Mouse (Mus musculus) C2C12 (cell line): ENCODE measurements around the gene Clcn7. TPM values are rescaled to one million over a fixed set of nuclear protein-coding genes. Genes with fewer than 3 reads are reported as not detected.

Experiments
- H3K27me3 ChIP-seq: one replicate; pipeline ENCODE4 v1.6.1; 2011; ENCODE audit not compliant: control insufficient read depth, insufficient read depth, insufficient read length
- H3K36me3 ChIP-seq: one replicate; pipeline ENCODE4 v1.6.1; 2011; ENCODE audit not compliant: control insufficient read depth, insufficient read depth
- H3K4me3 ChIP-seq: one replicate; pipeline ENCODE4 v1.5.1; 2011; ENCODE audit warnings: mild to moderate bottlenecking, control low read depth; ENCODE audit not compliant: poor library complexity, insufficient read depth, severe bottlenecking
- H3K79me2 ChIP-seq: one replicate; pipeline ENCODE4 v1.6.1; 2011; ENCODE audit not compliant: control insufficient read depth, insufficient read depth
- H3K79me3 ChIP-seq: one replicate; pipeline ENCODE4 v1.6.1; 2011; ENCODE audit warnings: low read depth, control low read depth
- H3ac ChIP-seq: one replicate; pipeline ENCODE3; 2011; ENCODE audit warnings: low read depth; ENCODE audit not compliant: control insufficient read depth, insufficient read length
- CEBPB ChIP-seq: IDR thresholded peaks from one replicate; pipeline ENCODE4 v1.6.1; 2011; ENCODE audit warnings: low read depth, mild to moderate bottlenecking, control low read depth, moderate library complexity
- CTCF ChIP-seq: IDR thresholded peaks from one replicate; pipeline ENCODE4 v1.5.1; 2011; ENCODE audit not compliant: control insufficient read depth, insufficient read depth, insufficient read length
- FOSL1 ChIP-seq: IDR thresholded peaks from one replicate; pipeline ENCODE4 v1.8.0; 2011; ENCODE audit warnings: mild to moderate bottlenecking, low read length; ENCODE audit not compliant: poor library complexity, insufficient read depth, severe bottlenecking
- MAX ChIP-seq: IDR thresholded peaks from one replicate; pipeline ENCODE4 v1.6.1; 2011; ENCODE audit warnings: mild to moderate bottlenecking, control low read depth
- MYOD1 ChIP-seq: IDR thresholded peaks from one replicate; pipeline ENCODE4 v1.6.1; 2011; ENCODE audit warnings: low read depth; ENCODE audit not compliant: control insufficient read depth, insufficient read length
- MYOG ChIP-seq: IDR thresholded peaks from one replicate; pipeline ENCODE4 v1.6.1; 2011; ENCODE audit not compliant: control insufficient read depth, insufficient read length; ENCODE audit errors: extremely low read depth
- USF1 ChIP-seq: IDR thresholded peaks from one replicate; pipeline ENCODE4 v1.6.1; 2011; ENCODE audit warnings: low read depth, mild to moderate bottlenecking, control low read depth, moderate library complexity
- polyA plus RNA-seq: library from polyadenylated mRNA; unstranded; fragments of >200 nt; fragmentation: generic; extraction: Trizol; gene quantifications from one replicate; pipeline ENCODE4 v1.2.1, GENCODE M21; 2012; ENCODE audit warnings: missing spikeins

Gene Clcn7
- polyA plus RNA-seq, 1 experiment = 19.9 TPM

- Histone ChIP-seq H3K79me2 (peaks cover 18% of the 10 kb centered on the region), H3K79me3 (peaks cover 14% of the 10 kb centered on the region), H3ac (no peak overlapping the region), H3K36me3 (no peaks in the 10 kb centered on the region), H3K4me3 (no peak overlapping the region), H3K27me3 (no peaks in the 10 kb centered on the region)
- TF ChIP-seq USF1 (no peak), FOSL1 (no peak), CEBPB (no peak), MAX (no peak), MYOD1 (no peak), CTCF (no peak), MYOG (no peak)
Measured at GRCm38 (mm10) chr17:25130060-25130459, 3.1 kb upstream of the Clcn7 start.

GRCm38 (mm10) chr17:25135622-25136021, 2.4 kb downstream of the Clcn7 start:
- no peaks in the 10 kb centered on the region for H3K27me3 ChIP-seq
- H3K79me3 ChIP-seq = peaks cover 29% of the 10 kb centered on the region
- H3K79me2 ChIP-seq = peaks cover 66% of the 10 kb centered on the region
- no peak for TF ChIP-seq CTCF
- no peak for TF ChIP-seq MYOG
- no peak overlapping the region for H3K4me3 ChIP-seq
- H3K36me3 ChIP-seq = peaks cover 3% of the 10 kb centered on the region
- H3ac ChIP-seq = no peak overlapping the region

GRCm38 (mm10) chr17:25138803-25139202, 5.6 kb downstream of the Clcn7 start:
- Histone ChIP-seq H3K4me3 (no peak overlapping the region), H3K79me2 (peaks cover 85% of the 10 kb centered on the region), H3K79me3 (peaks cover 36% of the 10 kb centered on the region), H3K36me3 (peaks cover 3% of the 10 kb centered on the region), H3ac (no peak overlapping the region), H3K27me3 (no peaks in the 10 kb centered on the region)
- no peak for TF ChIP-seq USF1
- no peak for TF ChIP-seq MYOG
- no peak for TF ChIP-seq CTCF
- no peak for TF ChIP-seq FOSL1
- TF ChIP-seq MAX = no peak
- no peak for TF ChIP-seq MYOD1
- no peak for TF ChIP-seq CEBPB

- peaks cover 74% of the 10 kb centered on the region for H3K79me2 ChIP-seq
- peaks cover 26% of the 10 kb centered on the region for H3K79me3 ChIP-seq
- TF ChIP-seq MAX (no peak), CTCF (no peak), MYOG (no peak), USF1 (no peak), FOSL1 (no peak), MYOD1 (no peak), CEBPB (no peak)
- peaks cover 3% of the 10 kb centered on the region for H3K36me3 ChIP-seq
- no peak overlapping the region for H3ac ChIP-seq
- H3K4me3 ChIP-seq = no peak overlapping the region
- H3K27me3 ChIP-seq = no peaks in the 10 kb centered on the region
Measured at GRCm38 (mm10) chr17:25139960-25140359, 6.8 kb downstream of the Clcn7 start.

- Histone ChIP-seq H3K27me3 (no peaks in the 10 kb centered on the region), H3ac (no peak within 1 kb of the TSS), H3K79me2 (no peaks in the 10 kb centered on the region), H3K79me3 (no peaks in the 10 kb centered on the region), H3K4me3 (no peak within 1 kb of the TSS), H3K36me3 (peaks cover 21% of the 10 kb centered on the region)
- TF ChIP-seq CEBPB (no peak), USF1 (no peak), FOSL1 (no peak), MAX (no peak), MYOG (no peak), CTCF (no peak), MYOD1 (no peak)
Measured at GRCm38 (mm10) chr17:25162161-25162560, 29.0 kb downstream of the Clcn7 start, which contains the start of gene Ccdc154. Gene Ccdc154, plus strand, starts transcription at chr17:25162461.

- Histone ChIP-seq H3ac (no peak overlapping the region), H3K79me2 (no peaks in the 10 kb centered on the region), H3K27me3 (no peaks in the 10 kb centered on the region), H3K4me3 (no peak overlapping the region), H3K79me3 (no peaks in the 10 kb centered on the region), H3K36me3 (peaks cover 15% of the 10 kb centered on the region)
- TF ChIP-seq MAX (no peak), USF1 (no peak), CEBPB (no peak), MYOD1 (no peak), CTCF (no peak)
Measured at GRCm38 (mm10) chr17:25163387-25163786, 30.2 kb downstream of the Clcn7 start.
